Mouse (Mus musculus) mature B cell (primary cell): ENCODE results near the gene Cdk2ap1.
"Not testable (repeated sequence)": the region's sequence is repeated elsewhere in the genome, so short reads cannot be mapped to it uniquely, and the experiment has no call there.

ENCODE experiments used
- in situ Hi-C: fragments of 300-500 bp; cut with MboI; formaldehyde crosslinking; loops from 2 replicates; pipeline ENCODE4 v1.14.3; 2019

Cdk2ap1 gene

GRCm38 (mm10) chr5:124351111-124351560 lies 11.7 kb downstream of the Cdk2ap1 start:
- in situ Hi-C loops, result no loop called here

GRCm38 (mm10) chr5:124350350-124350749 lies 12.5 kb downstream of the Cdk2ap1 start:
- in situ Hi-C loops, result no loop called here

GRCm38 (mm10) chr5:124349196-124349595 lies 13.7 kb downstream of the Cdk2ap1 start:
- in situ Hi-C loops, result no loop called here

GRCm38 (mm10) chr5:124342897-124343296 lies 20.0 kb downstream of the Cdk2ap1 start:
- in situ Hi-C loops, result no loop called here

GRCm38 (mm10) chr5:124341753-124342339 lies 21.0 kb downstream of the Cdk2ap1 start:
- in situ Hi-C loops, result not testable (repeated sequence)

- in situ Hi-C loops, result no loop called here
Observed at GRCm38 (mm10) chr5:124338791-124339190, 24.1 kb downstream of the Cdk2ap1 start.

GRCm38 (mm10) chr5:124337909-124338308 lies 25.0 kb downstream of the Cdk2ap1 start:
- in situ Hi-C loops, result no loop called here

- in situ Hi-C loops, result no loop called here
Observed at GRCm38 (mm10) chr5:124337103-124337502, 25.8 kb downstream of the Cdk2ap1 start.

- in situ Hi-C loops, result no loop called here
Observed at GRCm38 (mm10) chr5:124334392-124334791, 28.5 kb downstream of the Cdk2ap1 start.

- in situ Hi-C loops, result no loop called here
Observed at GRCm38 (mm10) chr5:124330086-124330485, 32.8 kb downstream of the Cdk2ap1 start.

GRCm38 (mm10) chr5:124327510-124328364 lies 35.1 kb downstream of the Cdk2ap1 start, which contains the start of the genes Mphosph9 and 2810006K23Rik:
Mphosph9 (minus strand) TSS chr5:124327972.
2810006K23Rik (plus strand) TSS chr5:124328089.
- in situ Hi-C loops, result no loop called here

GRCm38 (mm10) chr5:124326829-124327228 lies 36.1 kb downstream of the Cdk2ap1 start:
- in situ Hi-C loops, result no loop called here

GRCm38 (mm10) chr5:124317648-124318047 lies 45.2 kb downstream of the Cdk2ap1 start:
- in situ Hi-C loops, result no loop called here

GRCm38 (mm10) chr5:124315941-124316340 lies 46.9 kb downstream of the Cdk2ap1 start:
- in situ Hi-C loops, result no loop called here

- in situ Hi-C loops, result no loop called here
Observed at GRCm38 (mm10) chr5:124315498-124315897, 47.4 kb downstream of the Cdk2ap1 start.

GRCm38 (mm10) chr5:124310091-124310490 lies 52.8 kb downstream of the Cdk2ap1 start:
- in situ Hi-C loops, result no loop called here

GRCm38 (mm10) chr5:124309155-124309554 lies 53.7 kb downstream of the Cdk2ap1 start:
- in situ Hi-C loops, result no loop called here

- in situ Hi-C loops, result not testable (repeated sequence)
Observed at GRCm38 (mm10) chr5:124302853-124303252, 60.0 kb downstream of the Cdk2ap1 start.

- in situ Hi-C loops, result no loop called here
Observed at GRCm38 (mm10) chr5:124300132-124300531, 62.8 kb downstream of the Cdk2ap1 start.

GRCm38 (mm10) chr5:124299307-124299706 lies 63.6 kb downstream of the Cdk2ap1 start:
- in situ Hi-C loops, result not testable (repeated sequence)

GRCm38 (mm10) chr5:124296475-124296874 lies 66.4 kb downstream of the Cdk2ap1 start:
- in situ Hi-C loops, result no loop called here
